Mouse (Mus musculus) erythroid progenitor cell, adult 5-6 weeks (primary cell): Measurements from ENCODE around the gene Snai3. TPM values are rescaled to one million over a fixed set of nuclear protein-coding genes. Genes with fewer than 3 reads are reported as not detected.

Experiments
- total RNA-seq, 2 experiments: library from RNA; stranded (forward) in 1 of 2; stranded (reverse) in 1 of 2; fragments of 150-400 nt in 1 of 2; fragments of 186-747, 209-891 nt in 1 of 2; gene quantifications; 2 replicates each; pipeline versions ENCODE4 v1.2.3 to v1.2.4; 2015 to 2017; ENCODE audit warnings: low replicate concordance in 2 of 2

Gene Snai3
- total RNA-seq, 2 experiments from 2014 or later: not detected

Other genes with a start within 250 kb of the Snai3 start
- 176 and 254 TPM in 2 replicates for gene Zfpm1, start 178.6 kb downstream of the Snai3 start, total RNA-seq (2015; ENCODE audit: low replicate concordance)
- gene Zfpm1, start 178.6 kb downstream of the Snai3 start, total RNA-seq (2017; ENCODE audit: low replicate concordance): 303 and 467 TPM in 2 replicates
- not detected in 2 replicates for gene Trhr2, start 100.0 kb downstream of the Snai3 start, total RNA-seq (2015; ENCODE audit: low replicate concordance)
- gene Trhr2, start 100.0 kb downstream of the Snai3 start, total RNA-seq (2017; ENCODE audit: low replicate concordance): not detected in 2 replicates
- gene Zc3h18, start 84.1 kb downstream of the Snai3 start, total RNA-seq (2015; ENCODE audit: low replicate concordance): 32.3 and 32.8 TPM in 2 replicates
- 57.9 and 58.0 TPM in 2 replicates for gene Zc3h18, start 84.1 kb downstream of the Snai3 start, total RNA-seq (2017; ENCODE audit: low replicate concordance)
- gene Il17c, start 38.7 kb downstream of the Snai3 start, total RNA-seq (2015; ENCODE audit: low replicate concordance): not detected in 2 replicates
- gene Il17c, start 38.7 kb downstream of the Snai3 start, total RNA-seq (2017; ENCODE audit: low replicate concordance): not detected in 2 replicates
- 73.9 and 89.3 TPM in 2 replicates for gene Cyba, start 27.8 kb downstream of the Snai3 start, total RNA-seq (2015; ENCODE audit: low replicate concordance)
- 35.7 TPM in 2 replicates for gene Cyba, start 27.8 kb downstream of the Snai3 start, total RNA-seq (2017; ENCODE audit: low replicate concordance)
- not detected in 2 replicates for gene Mvd, start 17.3 kb downstream of the Snai3 start, total RNA-seq (2015; ENCODE audit: low replicate concordance)
- gene Mvd, start 17.3 kb downstream of the Snai3 start, total RNA-seq (2017; ENCODE audit: low replicate concordance): 1.8 and 2.1 TPM in 2 replicates
- 15.5 and 20.9 TPM in 2 replicates for gene Rnf166, start 15.3 kb upstream of the Snai3 start, total RNA-seq (2015; ENCODE audit: low replicate concordance)
- 6.8 and 12.5 TPM in 2 replicates for gene Rnf166, start 15.3 kb upstream of the Snai3 start, total RNA-seq (2017; ENCODE audit: low replicate concordance)
- 7.1 and 9.7 TPM in 2 replicates for gene Ctu2, start 15.4 kb upstream of the Snai3 start, total RNA-seq (2015; ENCODE audit: low replicate concordance)
- gene Ctu2, start 15.4 kb upstream of the Snai3 start, total RNA-seq (2017; ENCODE audit: low replicate concordance): 0.23 and 0.51 TPM in 2 replicates
- 32.1 and 43.2 TPM in 2 replicates for gene Piezo1, start 90.6 kb upstream of the Snai3 start, total RNA-seq (2015; ENCODE audit: low replicate concordance)
- gene Piezo1, start 90.6 kb upstream of the Snai3 start, total RNA-seq (2017; ENCODE audit: low replicate concordance): 31.8 and 52.9 TPM in 2 replicates
- gene Cdt1, start 107.3 kb upstream of the Snai3 start, total RNA-seq (2015; ENCODE audit: low replicate concordance): 55.5 and 65.8 TPM in 2 replicates
- 33.0 and 77.8 TPM in 2 replicates for gene Cdt1, start 107.3 kb upstream of the Snai3 start, total RNA-seq (2017; ENCODE audit: low replicate concordance)
- 39.4 and 53.7 TPM in 2 replicates for gene Aprt, start 116.2 kb upstream of the Snai3 start, total RNA-seq (2015; ENCODE audit: low replicate concordance)
- 12.3 and 15.5 TPM in 2 replicates for gene Aprt, start 116.2 kb upstream of the Snai3 start, total RNA-seq (2017; ENCODE audit: low replicate concordance)
- gene Galns, start 150.7 kb upstream of the Snai3 start, total RNA-seq (2015; ENCODE audit: low replicate concordance): 4.6 and 24.5 TPM in 2 replicates
- gene Galns, start 150.7 kb upstream of the Snai3 start, total RNA-seq (2017; ENCODE audit: low replicate concordance): 4.2 and 5.0 TPM in 2 replicates
- 18.0 and 43.2 TPM in 2 replicates for gene Trappc2l, start 150.9 kb upstream of the Snai3 start, total RNA-seq (2015; ENCODE audit: low replicate concordance)
- gene Trappc2l, start 150.9 kb upstream of the Snai3 start, total RNA-seq (2017; ENCODE audit: low replicate concordance): 1.8 and 5.9 TPM in 2 replicates
- gene Pabpn1l, start 162.0 kb upstream of the Snai3 start, total RNA-seq (2015; ENCODE audit: low replicate concordance): not detected in 2 replicates
- not detected in 2 replicates for gene Pabpn1l, start 162.0 kb upstream of the Snai3 start, total RNA-seq (2017; ENCODE audit: low replicate concordance)
- 4.0 and 16.8 TPM in 2 replicates for gene Cbfa2t3, start 238.4 kb upstream of the Snai3 start, total RNA-seq (2015; ENCODE audit: low replicate concordance)
- gene Cbfa2t3, start 238.4 kb upstream of the Snai3 start, total RNA-seq (2017; ENCODE audit: low replicate concordance): 1.5 and 7.6 TPM in 2 replicates